Mouse (Mus musculus): Measurements from ENCODE around the gene Ttc7b. TPM values are rescaled to one million over a fixed set of nuclear protein-coding genes. Genes with fewer than 3 reads are reported as not detected.

Gene Ttc7b
- polyA plus RNA-seq, 1 experiment from 2014 or later: 2.4 TPM

GRCm38 (mm10) chr12:100405512-100406030 lies 115.1 kb downstream of the Ttc7b start:
- TF ChIP-seq CTCF (IDR thresholded peaks at IDR 0.05; ENCODE audit: low read depth): no peak
- TF ChIP-seq EP300 (optimal IDR thresholded peaks at IDR 0.05): no peak
- Histone ChIP-seq H3K4me1 (replicated peaks; ENCODE audit: control insufficient read depth, insufficient read depth) (0 out of 2 replicates have a peak, but pooled peaks cover 2% of the 10 kb centered on the region), H3K9me3 (ENCODE audit: control insufficient read depth, low read length) (no peaks in the 10 kb centered on the region), H3K27ac (replicated peaks) (no peak overlapping the region), H3K9ac (ENCODE audit: low read length) (no peak overlapping the region), H3K36me3 (ENCODE audit: control insufficient read depth, insufficient read depth, low read length) (peaks cover 3% of the 10 kb centered on the region; the same call in 1 of the 2 replicates), H3K27me3 (ENCODE audit: control insufficient read depth, insufficient read depth, low read length) (no peaks in the 10 kb centered on the region), H3K4me2 (replicated peaks; ENCODE audit: low read depth) (no peak overlapping the region), H3K4me3 (ENCODE audit: low read depth, low read length) (no peak overlapping the region)
- ATAC-seq (ENCODE audit: low FRiP score, low TSS enrichment) (no peak), DNase-seq (ENCODE audit: low spot score) (no peak)
- WGBS: 86% methylated on average over 8 of the region's 8 CpGs

- 38% methylated on average over 3 of the region's 3 CpGs for WGBS
- TF ChIP-seq CTCF (IDR thresholded peaks at IDR 0.05; ENCODE audit: low read depth) (no peak), EP300 (optimal IDR thresholded peaks at IDR 0.05) (no peak)
- Histone ChIP-seq H3K9me3 (ENCODE audit: control insufficient read depth, low read length) (no peaks in the 10 kb centered on the region), H3K4me3 (ENCODE audit: low read depth, low read length) (no peak overlapping the region), H3K27me3 (ENCODE audit: control insufficient read depth, insufficient read depth, low read length) (no peaks in the 10 kb centered on the region), H3K4me2 (replicated peaks; ENCODE audit: low read depth) (no peak overlapping the region), H3K9ac (ENCODE audit: low read length) (no peak overlapping the region), H3K4me1 (replicated peaks; ENCODE audit: control insufficient read depth, insufficient read depth) (0 out of 2 replicates have a peak, but pooled peaks cover 2% of the 10 kb centered on the region), H3K27ac (replicated peaks) (peak overlapping the region; percentile 10; the same call in 1 of the 2 replicates), H3K36me3 (ENCODE audit: control insufficient read depth, insufficient read depth, low read length) (peaks cover 3% of the 10 kb centered on the region; the same call in 1 of the 2 replicates)
- ATAC-seq (ENCODE audit: low FRiP score, low TSS enrichment) (peak; percentile 31; the same call in 1 of the 2 replicates), DNase-seq (ENCODE audit: low spot score) (no peak)
These were observed 116.2 kb downstream of the Ttc7b start for GRCm38 (mm10) chr12:100404430-100404829.

GRCm38 (mm10) chr12:100403005-100403324 lies 117.7 kb downstream of the Ttc7b start:
- Histone ChIP-seq H3K9ac (ENCODE audit: low read length) (no peak overlapping the region), H3K4me1 (replicated peaks; ENCODE audit: control insufficient read depth, insufficient read depth) (peaks cover 2% of the 10 kb centered on the region; the same call in 1 of the 2 replicates), H3K4me3 (ENCODE audit: low read depth, low read length) (no peak overlapping the region), H3K9me3 (ENCODE audit: control insufficient read depth, low read length) (no peaks in the 10 kb centered on the region), H3K36me3 (ENCODE audit: control insufficient read depth, insufficient read depth, low read length) (peaks cover 3% of the 10 kb centered on the region; the same call in 1 of the 2 replicates), H3K27ac (replicated peaks) (no peak overlapping the region), H3K27me3 (ENCODE audit: control insufficient read depth, insufficient read depth, low read length) (no peaks in the 10 kb centered on the region), H3K4me2 (replicated peaks; ENCODE audit: low read depth) (no peak overlapping the region)
- TF ChIP-seq CTCF (IDR thresholded peaks at IDR 0.05; ENCODE audit: low read depth) (no peak), EP300 (optimal IDR thresholded peaks at IDR 0.05) (no peak)
- 84% methylated on average over 4 of the region's 4 CpGs for WGBS
- no peak for ATAC-seq (ENCODE audit: low FRiP score, low TSS enrichment)
- DNase-seq (ENCODE audit: low spot score): no peak

- no peak overlapping the region for H3K9ac ChIP-seq (ENCODE audit: low read length)
- no peaks in the 10 kb centered on the region for H3K9me3 ChIP-seq (ENCODE audit: control insufficient read depth, low read length)
- WGBS: 79% methylated on average over 10 of the region's 10 CpGs
- ATAC-seq (ENCODE audit: low FRiP score, low TSS enrichment) (no peak), DNase-seq (ENCODE audit: low spot score) (no peak)
- H3K36me3 ChIP-seq (ENCODE audit: control insufficient read depth, insufficient read depth, low read length): peaks cover 3% of the 10 kb centered on the region; the same call in 1 of the 2 replicates
- no peaks in the 10 kb centered on the region for H3K27me3 ChIP-seq (ENCODE audit: control insufficient read depth, insufficient read depth, low read length)
- no peak overlapping the region for H3K4me3 ChIP-seq (ENCODE audit: low read depth, low read length)
- H3K4me2 ChIP-seq (replicated peaks; ENCODE audit: low read depth): no peak overlapping the region
- 0 out of 2 replicates have a peak overlapping the region, but pooled peaks have one; percentile 2 for H3K27ac ChIP-seq (replicated peaks)
- TF ChIP-seq CTCF (IDR thresholded peaks at IDR 0.05; ENCODE audit: low read depth): no peak
- peaks cover 2% of the 10 kb centered on the region; the same call in 1 of the 2 replicates for H3K4me1 ChIP-seq (replicated peaks; ENCODE audit: control insufficient read depth, insufficient read depth)
These were observed 118.2 kb downstream of the Ttc7b start for GRCm38 (mm10) chr12:100402296-100403004.

- Histone ChIP-seq H3K27me3 (ENCODE audit: control insufficient read depth, insufficient read depth, low read length) (no peaks in the 10 kb centered on the region), H3K27ac (replicated peaks) (no peak overlapping the region), H3K4me1 (replicated peaks; ENCODE audit: control insufficient read depth, insufficient read depth) (no peaks in the 10 kb centered on the region; the same call in 1 of the 2 replicates), H3K9ac (ENCODE audit: low read length) (no peak overlapping the region), H3K4me3 (ENCODE audit: low read depth, low read length) (no peak overlapping the region), H3K36me3 (ENCODE audit: control insufficient read depth, insufficient read depth, low read length) (peaks cover 3% of the 10 kb centered on the region; the same call in 1 of the 2 replicates), H3K4me2 (replicated peaks; ENCODE audit: low read depth) (no peak overlapping the region), H3K9me3 (ENCODE audit: control insufficient read depth, low read length) (no peaks in the 10 kb centered on the region)
- ATAC-seq (ENCODE audit: low FRiP score, low TSS enrichment) (no peak), DNase-seq (ENCODE audit: low spot score) (no peak)
- WGBS: 88% methylated on average over 3 of the region's 3 CpGs
- TF ChIP-seq CTCF (IDR thresholded peaks at IDR 0.05; ENCODE audit: low read depth): no peak
- no peak for TF ChIP-seq EP300 (optimal IDR thresholded peaks at IDR 0.05)
These were observed 120.5 kb downstream of the Ttc7b start for GRCm38 (mm10) chr12:100400119-100400518.
